Mouse (Mus musculus) cortical plate, adult 2 months (tissue): ENCODE data around the gene Sult2b1.

Experiments
- CTCF ChIP-seq: fragments of 200-500 bp; IDR thresholded peaks from 2 replicates; pipeline ENCODE4 v1.5.1; 2011; ENCODE audit warnings: mild to moderate bottlenecking, control low read depth, low read length; ENCODE audit not compliant: insufficient read depth; ENCODE audit errors: extremely low read depth
- POLR2A ChIP-seq: fragments of 200-500 bp; IDR thresholded peaks from 2 replicates; pipeline ENCODE4 v1.6.1; 2011; ENCODE audit warnings: mild to moderate bottlenecking, low read length, control low read depth; ENCODE audit not compliant: insufficient read depth; ENCODE audit errors: extremely low read depth

DNA sequence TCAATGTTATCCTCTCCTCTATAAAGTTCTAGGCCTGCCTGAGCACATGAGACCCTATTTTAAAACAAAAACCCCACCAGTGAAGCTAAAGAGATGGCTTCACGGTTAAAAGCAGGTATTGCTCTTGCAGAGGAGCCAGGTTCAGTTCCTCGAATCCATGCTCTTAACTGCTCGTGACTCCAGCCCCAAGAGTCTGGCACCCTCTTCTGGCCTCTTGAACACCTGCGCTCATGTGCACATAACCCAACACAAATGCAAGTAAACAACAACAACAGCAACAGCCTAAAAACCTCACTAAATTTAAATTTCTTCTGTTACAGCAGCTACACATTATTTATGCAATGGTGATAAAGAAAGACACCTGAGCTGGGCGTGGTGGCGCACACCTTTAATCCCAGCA lies 17.0 kb downstream of the Sult2b1 start:
- no peak for TF ChIP-seq CTCF
- no peak for TF ChIP-seq POLR2A
